Mouse (Mus musculus) neural tube, postnatal 0 days (tissue): ENCODE measurements around the gene Inpp5b. TPM values are rescaled to one million over a fixed set of nuclear protein-coding genes. Genes with fewer than 3 reads are reported as not detected.

Experiments used
- microRNA counts: library from miRNA; unstranded; fragments of <30 nt; microRNA quantifications from one replicate; lab custom pipeline; 2015
- microRNA-seq: library from miRNA; unstranded; fragments of <30 nt; microRNA quantifications from one replicate; pipeline ENCODE4, GENCODE M21; 2016
- polyA plus RNA-seq: library from polyadenylated mRNA; unstranded; fragments of >200 nt; fragmentation: Nextera tagmentation; extraction: Ambion mirVana; gene quantifications from 2 replicates; pipeline ENCODE4 v1.2.1, GENCODE M21; 2015

Inpp5b gene
- 13.2 and 19.0 TPM in 2 replicates for polyA plus RNA-seq

DNA sequence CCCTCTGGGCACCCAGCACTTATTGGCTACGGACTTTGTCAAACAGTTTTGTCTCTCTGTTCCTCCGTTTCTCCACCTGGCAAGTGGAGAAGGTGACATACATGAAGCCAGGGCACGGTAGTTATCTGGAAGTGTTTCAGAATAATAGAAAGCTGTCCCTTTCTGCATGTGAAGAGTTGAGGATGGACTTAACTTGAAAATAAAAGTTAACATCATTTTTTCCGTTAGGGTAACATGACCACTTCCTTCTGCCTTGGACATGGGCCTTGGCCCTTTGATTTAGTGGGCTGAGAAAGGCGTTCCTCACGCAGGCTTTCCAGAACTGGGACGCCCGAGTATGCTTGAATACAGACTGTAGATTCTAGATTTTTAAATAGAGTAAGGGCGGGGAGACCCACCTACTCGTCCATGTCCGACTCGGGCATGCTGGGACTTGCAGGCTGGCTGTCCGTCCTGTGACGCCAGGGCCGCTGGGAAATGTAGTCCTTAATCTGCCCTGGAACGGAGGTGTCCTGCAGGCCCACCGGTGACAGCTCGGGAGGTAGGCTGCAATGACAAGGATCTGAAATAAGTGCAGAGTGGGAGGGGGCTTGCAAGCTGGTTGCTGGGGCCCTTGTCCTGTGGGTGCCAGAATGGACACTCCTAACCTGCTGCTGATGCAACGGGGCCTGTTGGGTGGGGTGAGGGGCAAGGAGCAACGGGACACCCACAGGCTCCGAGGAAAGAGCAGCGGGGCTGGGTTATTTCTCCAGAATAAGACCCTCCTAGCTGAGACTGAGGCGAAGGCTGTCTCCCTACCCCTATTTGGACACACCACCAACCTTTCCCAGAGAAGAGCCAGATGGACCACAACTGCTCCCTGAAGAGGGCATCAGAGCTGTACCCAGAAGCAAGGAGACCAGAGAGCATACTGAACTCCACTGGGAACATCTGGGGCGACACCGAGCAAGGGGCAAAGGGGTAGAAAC is at the start of gene Inpp5b:
Gene Inpp5b, plus strand, starts transcription at position 475 of the 968 bp plus-strand sequence.

DNA sequence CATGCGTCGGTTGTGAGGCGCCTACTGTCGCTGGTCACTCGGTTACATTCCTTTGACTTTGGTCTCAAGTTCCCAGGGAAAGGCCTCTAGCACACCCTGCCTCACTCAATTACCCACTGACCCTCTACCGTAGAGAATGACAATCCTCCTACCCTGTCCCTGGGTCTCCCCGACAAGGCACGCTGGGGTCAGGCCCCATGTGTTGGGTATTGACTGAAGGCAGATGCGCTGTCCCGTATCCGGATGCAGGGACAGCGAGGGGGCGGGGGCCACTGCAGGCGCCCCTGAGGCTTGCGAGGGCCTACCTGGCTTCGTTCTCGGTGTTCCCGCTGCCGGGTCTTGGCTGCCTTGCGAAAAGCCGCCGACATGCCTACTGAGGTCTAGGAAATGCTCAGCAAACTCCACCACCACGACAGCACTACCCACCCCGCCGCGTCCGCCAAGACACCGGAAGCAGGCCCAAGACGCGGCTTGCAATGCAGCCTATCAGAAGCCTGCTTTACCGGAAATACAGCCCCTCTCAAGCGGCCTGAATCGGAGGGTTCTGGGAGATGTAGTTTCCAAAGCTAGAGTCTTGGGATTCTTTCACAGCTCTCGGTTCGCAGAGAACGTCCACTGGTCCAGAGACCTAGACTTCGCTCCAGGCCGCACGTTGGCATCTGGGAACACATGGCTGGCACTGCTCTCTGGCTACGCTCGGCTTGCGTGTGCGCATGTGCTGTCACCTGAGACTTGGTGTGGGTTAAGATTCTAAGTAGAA is 48.3 kb upstream of the Inpp5b start, which contains the start of gene Utp11:
Gene Utp11, minus strand, starts transcription at position 466 of the 760 bp plus-strand sequence.

DNA sequence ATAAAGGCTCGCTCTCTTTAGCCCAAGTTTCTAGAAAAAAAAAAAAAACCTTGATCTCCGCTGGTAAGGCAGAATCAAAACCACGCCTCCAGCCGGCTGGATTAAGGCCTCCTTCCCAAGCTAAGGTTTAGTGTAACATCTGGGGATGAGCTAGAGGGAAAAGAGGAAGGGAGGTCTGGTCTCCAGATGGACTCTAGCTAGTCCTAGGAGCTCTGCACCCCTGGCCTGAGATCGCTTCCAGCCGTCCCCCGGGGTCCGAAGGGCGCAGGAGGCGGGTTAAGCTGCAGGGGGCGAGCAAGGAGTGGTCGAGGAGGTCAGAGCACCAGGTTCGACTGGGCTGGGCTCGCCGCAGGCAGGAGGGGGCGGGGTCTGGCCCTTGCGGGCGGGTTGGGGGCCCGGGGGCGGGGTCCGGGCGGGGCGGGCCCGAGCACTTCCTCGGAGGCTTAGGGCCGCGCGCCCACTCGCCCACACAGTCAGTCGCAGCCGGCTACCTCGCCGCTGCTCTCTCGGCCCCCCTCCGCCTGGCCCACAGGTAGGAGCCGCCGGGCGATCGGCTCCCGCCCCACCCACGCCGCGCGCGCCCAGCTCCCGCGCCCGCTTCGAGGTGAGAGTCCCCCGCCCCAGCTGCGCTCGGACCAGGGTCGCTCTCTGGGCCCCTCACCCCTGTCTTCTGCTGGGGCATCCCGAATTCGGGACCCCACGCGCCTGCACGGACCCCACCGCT is 41.2 kb upstream of the Inpp5b start, which contains the start of gene Fhl3:
Gene Fhl3, plus strand, starts transcription at position 454 of the 724 bp plus-strand sequence.

DNA sequence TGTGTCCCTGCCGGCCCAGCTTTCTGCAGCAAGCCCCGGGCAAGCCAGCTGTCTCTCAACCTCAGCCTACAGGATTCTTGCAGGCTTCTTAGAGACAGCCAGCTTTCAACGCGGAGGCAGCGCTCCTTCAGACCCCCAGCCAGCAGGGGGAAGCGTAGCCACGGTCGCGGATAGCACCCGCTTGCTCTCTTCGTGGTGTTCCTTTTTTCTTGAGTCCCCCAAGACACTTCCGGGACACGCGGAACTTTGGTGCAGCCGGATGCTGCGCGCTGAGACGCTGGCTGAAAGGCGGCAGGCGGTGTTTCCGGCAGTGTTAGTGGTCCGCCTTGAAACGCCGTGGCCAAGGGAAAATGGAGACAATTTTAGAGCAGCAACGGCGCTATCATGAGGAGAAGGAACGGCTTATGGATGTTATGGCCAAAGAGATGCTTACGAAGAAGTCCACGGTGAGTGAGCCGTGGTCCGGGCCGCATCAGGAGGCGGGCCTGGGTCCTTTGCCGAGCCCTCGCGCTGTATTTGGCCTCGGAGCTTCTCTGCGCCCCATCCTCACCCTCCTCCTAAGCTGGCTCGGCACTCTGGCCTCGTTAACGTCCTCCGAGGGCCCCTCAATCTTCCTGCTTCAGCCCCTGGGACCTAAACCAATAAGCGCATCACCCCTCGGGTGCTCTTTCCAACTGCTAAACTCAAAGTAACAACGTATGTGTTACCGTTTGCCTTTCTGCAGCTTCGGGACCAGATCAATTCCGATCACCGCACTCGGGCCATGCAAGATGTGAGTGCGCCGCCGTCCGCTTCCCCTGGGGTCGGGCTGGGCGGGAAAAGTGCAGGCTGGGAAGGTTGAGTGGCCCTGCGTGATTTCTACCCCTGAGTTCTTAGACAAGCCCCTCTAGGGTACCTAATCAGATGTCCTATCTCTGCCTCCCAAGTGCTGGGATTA is 26.8 kb upstream of the Inpp5b start, which contains the start of gene Sf3a3:
Gene Sf3a3, plus strand, starts transcription at position 232 of the 937 bp plus-strand sequence.

DNA sequence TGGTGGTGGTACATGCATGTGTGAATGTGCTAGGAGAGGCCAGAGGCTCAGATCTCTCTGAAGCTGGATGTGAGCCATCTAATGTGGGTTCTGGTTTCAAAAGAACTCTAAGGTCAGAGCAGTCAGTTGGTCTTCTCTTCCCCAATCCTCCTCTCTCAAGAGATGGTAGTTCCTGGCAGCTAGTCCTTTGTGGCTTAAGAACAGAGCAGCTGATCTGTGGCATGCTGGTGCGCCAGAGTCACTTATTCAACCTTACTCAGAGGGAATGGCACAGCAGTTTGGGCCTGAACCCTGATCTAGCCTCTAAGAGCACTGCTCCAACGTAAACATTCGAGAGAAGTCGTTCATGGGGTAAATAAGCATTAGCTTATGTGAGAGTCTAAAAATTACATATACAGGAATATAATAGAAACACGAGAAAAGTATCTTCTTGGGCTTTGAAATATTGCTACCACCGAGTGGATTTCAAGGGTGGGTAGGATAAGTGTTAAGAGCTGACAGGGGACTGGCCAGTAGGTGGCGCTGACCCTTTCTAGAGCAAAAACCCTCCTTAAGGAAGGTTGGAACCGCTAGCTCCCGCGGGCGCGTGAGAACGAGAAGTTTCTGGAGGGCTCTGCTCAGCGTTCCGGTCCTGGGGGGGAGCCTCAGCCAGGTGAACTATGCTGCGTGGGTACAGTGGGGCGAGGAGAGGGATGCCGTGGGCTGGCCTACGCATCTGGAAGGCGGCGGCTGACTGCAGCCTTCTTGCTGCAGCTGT is 60.1 kb downstream of the Inpp5b start, which contains the start of gene Mtf1:
Gene Mtf1, plus strand, starts transcription at position 553 of the 757 bp plus-strand sequence.

DNA sequence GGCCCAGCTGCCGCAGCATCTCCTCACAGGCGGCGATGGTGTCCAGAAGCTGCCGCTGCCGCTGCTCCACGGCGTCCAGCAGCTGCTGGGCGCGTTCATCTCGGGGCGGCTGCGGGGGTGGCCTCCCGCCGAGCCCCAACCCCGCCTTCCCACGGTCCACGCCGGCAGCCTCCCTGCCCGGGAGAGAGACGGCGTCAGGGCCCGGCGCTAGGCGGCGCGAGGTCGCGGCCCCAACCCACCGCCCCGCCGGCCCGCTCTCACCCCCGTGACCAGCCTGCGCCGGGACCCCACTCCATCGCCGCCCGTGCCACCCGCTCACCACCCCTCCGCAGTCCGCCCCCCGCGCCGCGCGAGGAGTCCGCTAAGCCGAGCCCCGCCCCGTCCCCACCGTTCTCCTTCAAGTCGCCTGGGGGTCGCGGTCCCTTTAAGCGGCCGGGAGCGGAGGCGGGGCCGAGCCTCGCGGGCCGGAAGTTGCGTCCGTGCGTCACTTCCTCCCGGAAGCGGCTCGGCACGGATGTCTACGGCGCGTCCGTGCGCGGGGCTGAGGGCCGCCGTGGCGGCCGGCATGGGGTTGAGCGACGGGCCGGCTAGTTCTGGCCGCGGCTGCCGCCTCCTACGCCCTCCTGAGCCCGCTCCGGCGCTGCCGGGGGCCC is 108.7 kb downstream of the Inpp5b start, which contains the start of gene Yrdc:
Gene Yrdc, plus strand, starts transcription at position 419 of the 653 bp plus-strand sequence.

MicroRNAs within 50 kb of the gene (microRNA counts, 519-probe panel; counts per million panel counts)
- 40.5 counts per million for microRNA mmu-miR-697 (lab: Ali Mortazavi, UCI)
- 40.5 counts per million for microRNA mmu-miR-698 (lab: Ali Mortazavi, UCI)

Small RNA genes lying within 50 kb of the gene (microRNA-seq; reads per million reads assigned to microRNA genes)
- gene Gm24721, result not detected
- not detected for gene Mir697
- gene Mir698, result not detected

Other genes starting within 250 kb of the Inpp5b start
- not detected in 2 replicates for gene 3100002H09Rik, start 131.0 kb upstream of the Inpp5b start, polyA plus RNA-seq
- gene Pou3f1, start 85.0 kb upstream of the Inpp5b start, polyA plus RNA-seq, result 6.4 and 7.9 TPM in 2 replicates
- 37.8 and 40.0 TPM in 2 replicates for gene Utp11, start 48.2 kb upstream of the Inpp5b start, polyA plus RNA-seq
- gene Fhl3, start 41.1 kb upstream of the Inpp5b start, polyA plus RNA-seq, result 2.6 and 2.8 TPM in 2 replicates
- gene Sf3a3, start 27.1 kb upstream of the Inpp5b start, polyA plus RNA-seq, result 70.4 and 74.0 TPM in 2 replicates
- gene Mtf1, start 60.3 kb downstream of the Inpp5b start, polyA plus RNA-seq, result 12.1 and 12.8 TPM in 2 replicates
- gene Yrdc, start 108.8 kb downstream of the Inpp5b start, polyA plus RNA-seq, result 42.8 and 47.8 TPM in 2 replicates
- 169 and 185 TPM in 2 replicates for gene 1110065P20Rik, start 109.3 kb downstream of the Inpp5b start, polyA plus RNA-seq
- 12.5 and 13.1 TPM in 2 replicates for gene Maneal, start 120.3 kb downstream of the Inpp5b start, polyA plus RNA-seq
- 12.1 and 14.5 TPM in 2 replicates for gene Epha10, start 139.0 kb downstream of the Inpp5b start, polyA plus RNA-seq
- gene 9930104L06Rik, start 195.2 kb downstream of the Inpp5b start, polyA plus RNA-seq, result 9.3 and 12.8 TPM in 2 replicates
- gene Cdca8, start 197.5 kb downstream of the Inpp5b start, polyA plus RNA-seq, result 10.7 and 14.8 TPM in 2 replicates
- gene Rspo1, start 244.6 kb downstream of the Inpp5b start, polyA plus RNA-seq, result 1.1 and 1.5 TPM in 2 replicates